Mouse (Mus musculus) heart, adult 2 months (tissue): ENCODE measurements around the gene Cacng6.

Experiments
- CTCF ChIP-seq: fragments of 200-600 bp; IDR thresholded peaks from 2 replicates; pipeline ENCODE4 v1.8.1; 2022; ENCODE audit warnings: antibody characterized with exemption, mild to moderate bottlenecking, moderate library complexity
- EP300 ChIP-seq: fragments of 200-500 bp; IDR thresholded peaks from 2 replicates; pipeline ENCODE4 v1.6.1; 2011; ENCODE audit warnings: low read depth, low read length, control low read depth; ENCODE audit not compliant: insufficient read depth
- POLR2A ChIP-seq: fragments of 200-500 bp; IDR thresholded peaks from 2 replicates; pipeline ENCODE4 v1.6.1; 2011; ENCODE audit warnings: mild to moderate bottlenecking, low read depth, low read length, control low read depth; ENCODE audit not compliant: insufficient read depth

GRCm38 (mm10) chr7:3472774-3473173, 48.8 kb downstream of the Cacng6 start:
- TF ChIP-seq CTCF, result no peak
- TF ChIP-seq EP300, result no peak
- TF ChIP-seq POLR2A, result no peak
